Mouse (Mus musculus) liver, adult 10 weeks (tissue): ENCODE results near the gene Mrpl39. TPM values are rescaled to one million over a fixed set of nuclear protein-coding genes. Genes with fewer than 3 reads are reported as not detected.

Experiments
- polyA plus RNA-seq: library from polyadenylated mRNA; stranded (reverse); fragments of 350-450 nt; fragmentation: Illumina TruSeq; extraction: RNeasy Lipid Tissue Mini Kit (QIAGEN cat#74804); gene quantifications from one replicate; pipeline ENCODE4 v1.2.3, GENCODE M21; 2014; ENCODE audit warnings: low read depth, low replicate concordance

Mrpl39 gene
- polyA plus RNA-seq = 34.6 TPM

DNA sequence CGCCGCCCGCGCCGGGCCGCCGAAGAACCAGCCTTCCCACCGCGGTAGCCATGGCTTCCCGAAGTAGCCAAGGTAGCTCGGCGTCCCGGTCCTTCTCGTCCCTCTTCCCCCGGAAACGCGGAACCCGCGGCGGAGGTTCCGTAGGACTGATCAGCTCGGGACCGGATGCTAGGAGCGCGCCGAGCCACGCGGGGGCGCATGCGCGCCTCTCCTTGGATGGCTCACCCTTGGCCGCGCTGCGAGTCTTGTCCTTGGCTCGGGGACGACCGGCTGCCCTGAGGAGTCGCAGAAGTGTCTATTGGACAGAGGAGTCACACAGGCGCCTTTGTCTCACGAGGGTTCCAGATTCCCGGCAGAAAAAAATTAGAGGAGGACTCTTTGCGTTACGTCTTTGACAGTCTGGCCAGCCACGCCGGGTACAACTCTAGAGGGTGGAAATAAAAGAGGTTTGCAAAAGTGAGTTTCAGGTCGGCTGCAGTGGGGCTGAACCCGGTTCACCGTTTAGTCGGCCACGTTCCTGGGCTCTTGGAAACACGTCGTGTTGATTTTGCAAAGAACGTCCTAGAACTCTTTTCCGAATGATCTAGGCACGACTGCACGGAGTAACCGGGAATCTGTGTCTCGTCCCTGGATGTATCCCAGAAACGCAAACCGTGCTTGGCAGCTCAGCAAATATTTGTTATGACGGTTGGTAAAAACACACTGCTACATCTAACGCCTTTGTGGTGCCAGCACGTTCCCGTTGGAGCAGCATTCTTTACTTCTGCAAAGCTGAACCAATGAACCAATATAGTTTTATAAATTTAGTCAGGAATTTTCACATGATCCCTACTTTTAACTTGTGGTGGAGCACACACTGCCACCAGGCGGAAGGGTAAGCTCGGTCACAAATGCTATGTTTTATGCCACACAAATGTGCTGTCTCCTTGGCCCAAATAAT is at the start of gene Mrpl39:
TSS of gene Mrpl39 (minus strand) at position 577 of the 940 bp plus-strand sequence.

GRCm38 (mm10) chr16:84774003-84774703 is 38.6 kb upstream of the Mrpl39 start, which contains the start of gene Jam2:
TSS of gene Jam2 (plus strand) at chr16:84774123.

Other genes with a start within 250 kb of the Mrpl39 start
- gene A730009L09Rik, start 220.6 kb downstream of the Mrpl39 start, polyA plus RNA-seq = not detected
- 10.0 TPM for gene Jam2, start 38.4 kb upstream of the Mrpl39 start, polyA plus RNA-seq
- 45.0 TPM for gene Gabpa, start 99.2 kb upstream of the Mrpl39 start, polyA plus RNA-seq
- 1,436 TPM for gene Atp5j, start 99.9 kb upstream of the Mrpl39 start, polyA plus RNA-seq